Mouse (Mus musculus): Measurements from ENCODE around the gene Cib1. TPM values are rescaled to one million over a fixed set of nuclear protein-coding genes. Genes with fewer than 3 reads are reported as not detected.

Cib1 gene
- polyA plus RNA-seq, 1 experiment from 2014 or later, result 47.3 TPM

Other genes with a start within 250 kb of the Cib1 start
- 13.5 and 13.7 TPM in 2 replicates for gene Zfp710, start 208.0 kb downstream of the Cib1 start, polyA plus RNA-seq (2016; fragmentation: Nextera tagmentation; extraction: Ambion mirVana)
- gene Idh2, start 117.4 kb downstream of the Cib1 start, polyA plus RNA-seq (2016; fragmentation: Nextera tagmentation; extraction: Ambion mirVana), result 1,569 and 1,607 TPM in 2 replicates
- gene Sema4b, start 46.0 kb downstream of the Cib1 start, polyA plus RNA-seq (2016; fragmentation: Nextera tagmentation; extraction: Ambion mirVana), result 10.3 and 10.7 TPM in 2 replicates
- gene Gdpgp1, start 52 bp upstream of the Cib1 start, polyA plus RNA-seq (2016; fragmentation: Nextera tagmentation; extraction: Ambion mirVana), result 3.6 and 3.9 TPM in 2 replicates
- 0.26 and 0.37 TPM in 2 replicates for gene Ttll13, start 13.6 kb upstream of the Cib1 start, polyA plus RNA-seq (2016; fragmentation: Nextera tagmentation; extraction: Ambion mirVana)
- 43.0 and 43.4 TPM in 2 replicates for gene Ngrn, start 28.4 kb upstream of the Cib1 start, polyA plus RNA-seq (2016; fragmentation: Nextera tagmentation; extraction: Ambion mirVana)
- gene Vps33b, start 36.8 kb upstream of the Cib1 start, polyA plus RNA-seq (2016; fragmentation: Nextera tagmentation; extraction: Ambion mirVana), result 11.1 and 12.4 TPM in 2 replicates
- gene Prc1, start 61.6 kb upstream of the Cib1 start, polyA plus RNA-seq (2016; fragmentation: Nextera tagmentation; extraction: Ambion mirVana), result 137 and 152 TPM in 2 replicates
- 6.1 and 8.9 TPM in 2 replicates for gene Rccd1, start 91.6 kb upstream of the Cib1 start, polyA plus RNA-seq (2016; fragmentation: Nextera tagmentation; extraction: Ambion mirVana)
- gene Unc45a, start 108.2 kb upstream of the Cib1 start, polyA plus RNA-seq (2016; fragmentation: Nextera tagmentation; extraction: Ambion mirVana), result 20.5 and 21.0 TPM in 2 replicates
- gene Hddc3, start 110.3 kb upstream of the Cib1 start, polyA plus RNA-seq (2016; fragmentation: Nextera tagmentation; extraction: Ambion mirVana), result 14.4 and 15.8 TPM in 2 replicates
- 25.0 and 31.0 TPM in 2 replicates for gene Man2a2, start 138.6 kb upstream of the Cib1 start, polyA plus RNA-seq (2016; fragmentation: Nextera tagmentation; extraction: Ambion mirVana)
- 10.2 and 11.4 TPM in 2 replicates for gene Fes, start 155.1 kb upstream of the Cib1 start, polyA plus RNA-seq (2016; fragmentation: Nextera tagmentation; extraction: Ambion mirVana)
- gene Furin, start 172.6 kb upstream of the Cib1 start, polyA plus RNA-seq (2016; fragmentation: Nextera tagmentation; extraction: Ambion mirVana), result 24.5 and 25.9 TPM in 2 replicates